Comparison of ENCODE assay signal across 10 mouse cellular contexts in the genomic region with DNA sequence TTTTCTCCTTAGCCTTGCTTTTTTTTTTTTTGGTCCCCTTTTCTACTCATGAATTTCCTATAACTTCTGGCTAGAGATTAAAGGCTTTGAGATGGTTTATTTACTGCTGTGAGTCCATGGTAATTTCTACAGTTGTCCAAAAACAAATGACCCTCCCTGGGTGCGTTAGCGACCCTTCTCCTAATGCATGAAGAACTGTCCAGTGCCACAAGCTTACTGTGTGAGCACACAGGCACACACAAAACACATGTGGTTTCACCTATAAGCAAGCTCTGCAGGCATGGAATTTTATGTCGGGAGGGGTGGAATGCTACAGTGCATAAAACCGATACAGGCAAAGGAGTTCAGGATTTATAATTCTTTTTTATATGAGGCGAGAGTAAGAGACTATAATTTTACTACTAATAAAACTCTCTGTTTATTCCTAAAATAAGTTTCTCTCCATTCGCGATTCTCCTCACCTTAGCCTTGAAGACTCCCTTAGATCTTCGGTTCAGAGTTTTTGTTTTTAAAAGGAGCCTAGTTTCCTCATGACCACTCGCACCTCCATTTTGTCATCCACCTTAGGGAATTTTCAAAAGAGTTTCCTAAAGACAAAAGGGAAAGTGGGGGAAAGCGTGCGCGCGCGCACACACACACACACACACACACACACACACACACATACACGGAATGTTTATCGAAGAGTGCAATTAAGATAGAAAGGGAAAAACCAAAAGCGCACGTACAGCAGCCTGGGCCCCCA. TPM values are rescaled to one million over a fixed set of nuclear protein-coding genes. Genes with fewer than 3 reads are reported as not detected.
DNase-seq lines count a peak whose midpoint lies in the region; ATAC-seq and TF ChIP-seq lines count a peak whose summit lies in the region.
"Had no signal": no experiment of that assay in that cellular context is flagged by ENCODE, and none has a peak within 500 bp of the region (broad histone marks: within the 10 kb centered on the region; RNA-seq: fewer than 3 reads in every experiment).

No protein-coding gene starts in this region.

- peak overlapping the region; percentile 36; the same call in 1 of the 2 replicates for H3K4me3 ChIP-seq in heart, adult 2 months
- H3K4me3 ChIP-seq in ES-E14 (ENCODE audit: insufficient read depth in 1 of 2, low read depth in 1 of 2, low read length in 2 of 2, poor library complexity in 1 of 2, severe bottlenecking in 1 of 2): peak overlapping the region; percentile 26 to 56
- peak overlapping the region; percentile 29 for H3K4me3 ChIP-seq in hindbrain, embryonic 12.5 days
- peak overlapping the region; percentile 33 for H3K4me3 ChIP-seq in liver, postnatal 0 days (ENCODE audit: low read depth, low read length)

- TF ChIP-seq POLR2A in heart, adult 2 months (IDR thresholded peaks at IDR 0.05; ENCODE audit: insufficient read depth, low read depth, low read length): no peak

- H3K36me3 ChIP-seq in heart, adult 2 months (ENCODE audit: control insufficient read depth, insufficient read depth, low read length): no peaks in the 10 kb centered on the region
- no peaks in the 10 kb centered on the region for H3K36me3 ChIP-seq in ES-E14 (ENCODE audit: control insufficient read depth, insufficient read depth, low read length, poor library complexity, severe bottlenecking)
- no peaks in the 10 kb centered on the region for H3K36me3 ChIP-seq in hindbrain, embryonic 12.5 days
- no peaks in the 10 kb centered on the region for H3K36me3 ChIP-seq in liver, postnatal 0 days (replicated peaks; ENCODE audit: insufficient read depth, low read length)

- 10% methylated on average over 18 of the region's 18 CpGs for WGBS in heart, adult 2 months
- WGBS in hindbrain, embryonic 12.5 days: 3% methylated on average over 18 of the region's 18 CpGs
- WGBS in liver, postnatal 0 days (ENCODE audit: insufficient replicate concordance): 4% methylated on average over 18 of the region's 18 CpGs

- ATAC-seq in hindbrain, embryonic 12.5 days (ENCODE audit: low FRiP score): no peak
- ATAC-seq in liver, postnatal 0 days: no peak

- intact Hi-C loops in heart, adult 2 months (cut with DNase I): loop anchor here (2.0 kb wide), 1 partner anchor 14 kb away; no protein-coding TSS in a partner anchor
- intact Hi-C loops in heart, postnatal 10 days (cut with DNase I): no loop called here

- H3K9ac ChIP-seq in heart, adult 2 months (ENCODE audit: low read depth, low read length): no peak overlapping the region
- no peak overlapping the region; the same call in 1 of the 2 replicates for H3K9ac ChIP-seq in ES-E14 (ENCODE audit: insufficient read depth, low read depth, low read length, poor library complexity, severe bottlenecking)
- H3K9ac ChIP-seq in hindbrain, embryonic 12.5 days: no peak overlapping the region
- no peak overlapping the region for H3K9ac ChIP-seq in liver, postnatal 0 days (replicated peaks)

- in situ Hi-C loops in ES-E14 (cut with MboI; ENCODE audit: low sequenced_read_pairs in 2 of 2, unreplicated experiment in 2 of 2): no loop called here

- H3K27me3 ChIP-seq in heart, adult 2 months (ENCODE audit: control insufficient read depth, insufficient read depth, low read length): peaks cover 16% of the 10 kb centered on the region
- peaks cover 97% of the 10 kb centered on the region for H3K27me3 ChIP-seq in hindbrain, embryonic 12.5 days
- H3K27me3 ChIP-seq in liver, postnatal 0 days (ENCODE audit: insufficient read depth, low read length): peaks cover 75% of the 10 kb centered on the region

- H3K4me2 ChIP-seq in hindbrain, embryonic 12.5 days (replicated peaks): peak overlapping the region; percentile 48
- peak overlapping the region; percentile 60 for H3K4me2 ChIP-seq in liver, postnatal 0 days (ENCODE audit: low read depth, low read length)

- no peak overlapping the region for H3K27ac ChIP-seq in heart, adult 2 months
- no peak overlapping the region for H3K27ac ChIP-seq in ES-E14 (ENCODE audit: insufficient read depth, low read depth, low read length, poor library complexity, severe bottlenecking)
- no peak overlapping the region for H3K27ac ChIP-seq in hindbrain, embryonic 12.5 days
- no peak overlapping the region for H3K27ac ChIP-seq in liver, postnatal 0 days (ENCODE audit: low read depth)

- no peaks in the 10 kb centered on the region for H3K79me2 ChIP-seq in heart, adult 2 months (replicated peaks; ENCODE audit: control insufficient read depth, insufficient read depth, low read length)

- no peak for DNase-seq in heart, adult 2 months
- DNase-seq in heart, postnatal 10 days: no peak
- no peak for DNase-seq in ES-E14 (ENCODE audit: low read depth, low spot score)
- DNase-seq in liver, postnatal 0 days: no peak
- DNase-seq in urinary bladder, postnatal 25 days (ENCODE audit: low spot score): no peak
- DNase-seq in spleen, adult 12 weeks (ENCODE audit: low spot score): no peak
- DNase-seq in natural killer cell, adult 2 months (ENCODE audit: low spot score in 2 of 2): no peak
- DNase-seq: lung, postnatal 10 days had no signal

- no peaks in the 10 kb centered on the region for H3K4me1 ChIP-seq in heart, adult 2 months (ENCODE audit: control insufficient read depth, insufficient read depth, low read length)
- H3K4me1 ChIP-seq in ES-E14 (ENCODE audit: control insufficient read depth in 2 of 2, insufficient read depth in 2 of 2, low read length in 2 of 2, poor library complexity in 1 of 2): no peaks in the 10 kb centered on the region
- peaks cover 10% of the 10 kb centered on the region for H3K4me1 ChIP-seq in hindbrain, embryonic 12.5 days
- H3K4me1 ChIP-seq in liver, postnatal 0 days (ENCODE audit: insufficient read depth): peaks cover 2% of the 10 kb centered on the region; the same call in 1 of the 2 replicates

- TF ChIP-seq EP300 in heart, adult 2 months (IDR thresholded peaks at IDR 0.05; ENCODE audit: insufficient read depth, low read depth, low read length): no peak
- no peak for TF ChIP-seq EP300 in liver, postnatal 0 days (IDR thresholded peaks at IDR 0.05; ENCODE audit: low read depth)

- H3K9me3 ChIP-seq in ES-E14 (ENCODE audit: control insufficient read depth, insufficient read depth, low read depth, low read length): no peaks in the 10 kb centered on the region
- H3K9me3 ChIP-seq in hindbrain, embryonic 12.5 days (replicated peaks): no peaks in the 10 kb centered on the region
- H3K9me3 ChIP-seq in liver, postnatal 0 days (ENCODE audit: low read length): no peaks in the 10 kb centered on the region

- TF ChIP-seq CTCF in heart, adult 2 months (IDR thresholded peaks at IDR 0.05): no peak
- no peak for TF ChIP-seq CTCF in liver, postnatal 0 days (IDR thresholded peaks at IDR 0.05; ENCODE audit: low read depth)

TF ChIP-seq in ES-E14, 5 proteins besides CTCF, POLR2A, EP300 and RAD21:
- TF ChIP-seq MAFK (IDR thresholded peaks at IDR 0.05; ENCODE audit: insufficient read depth, low read depth, low read length) (no peak), ZNF384 (IDR thresholded peaks at IDR 0.05; ENCODE audit: low read depth, low read length) (no peak), ZC3H11A (IDR thresholded peaks at IDR 0.05; ENCODE audit: borderline replicate concordance, low read depth, low read length) (no peak), HCFC1 (IDR thresholded peaks at IDR 0.05; ENCODE audit: borderline replicate concordance, insufficient read depth, low read length) (no peak), CHD2 (IDR thresholded peaks at IDR 0.05; ENCODE audit: low read depth, low read length) (no peak)

RNA-seq across cellular contexts. Expression of a gene that starts 12.5 kb away (rescaled TPM):
- total RNA-seq in heart, adult 2 months (2021): not detected
- polyA plus RNA-seq in heart, adult 2 months (2012; rRNA removed): not detected in 2 replicates
- total RNA-seq in heart, postnatal 10 days (2021): under 1 TPM in 1 of 2 experiments, not detected in 1; 0.12 TPM
- 0.21 and 0.85 TPM in 2 replicates for total RNA-seq in ES-E14 (2012; rRNA removed)
- polyA plus RNA-seq in hindbrain, embryonic 12.5 days (2016; fragmentation: Nextera tagmentation; extraction: Ambion mirVana): 0.40 and 0.60 TPM in 2 replicates
- polyA plus RNA-seq in liver, postnatal 0 days (2015; fragmentation: Nextera tagmentation; extraction: Ambion mirVana): not detected in 2 replicates
- total RNA-seq: adrenal gland, postnatal 10 days had no signal

RNA-seq across cellular contexts. Expression of a gene that starts 27.4 kb away (rescaled TPM):
- not detected for total RNA-seq in heart, adult 2 months (2021)
- polyA plus RNA-seq in heart, adult 2 months (2012; rRNA removed): 0.12 TPM in 1 of 2 replicates, not detected in the other
- not detected for total RNA-seq in heart, postnatal 10 days (2021)
- total RNA-seq in ES-E14 (2012; rRNA removed): not detected in 2 replicates
- polyA plus RNA-seq in hindbrain, embryonic 12.5 days (2016; fragmentation: Nextera tagmentation; extraction: Ambion mirVana): not detected in 2 replicates
- polyA plus RNA-seq in liver, postnatal 0 days (2015; fragmentation: Nextera tagmentation; extraction: Ambion mirVana): not detected in 2 replicates
- total RNA-seq: adrenal gland, postnatal 10 days had no signal

RNA-seq across cellular contexts. Expression of a gene that starts 48.8 kb away (rescaled TPM):
- total RNA-seq in heart, adult 2 months (2021): not detected
- polyA plus RNA-seq in heart, adult 2 months (2012; rRNA removed): not detected in 2 replicates
- total RNA-seq in heart, postnatal 10 days (2021): not detected
- not detected in 2 replicates for total RNA-seq in ES-E14 (2012; rRNA removed)
- polyA plus RNA-seq in hindbrain, embryonic 12.5 days (2016; fragmentation: Nextera tagmentation; extraction: Ambion mirVana): not detected in 2 replicates
- polyA plus RNA-seq in liver, postnatal 0 days (2015; fragmentation: Nextera tagmentation; extraction: Ambion mirVana): not detected in 2 replicates
- total RNA-seq: adrenal gland, postnatal 10 days had no signal

RNA-seq across cellular contexts. Expression of a gene that starts 49.2 kb away (rescaled TPM):
- 10 to 100 TPM; 19.9 to 21.2 TPM for total RNA-seq in heart, adult 2 months (2021)
- 35.1 and 46.6 TPM in 2 replicates for polyA plus RNA-seq in heart, adult 2 months (2012; rRNA removed)
- 10 to 100 TPM; 26.4 to 31.4 TPM for total RNA-seq in heart, postnatal 10 days (2021)
- total RNA-seq in ES-E14 (2012; rRNA removed): 48.9 and 65.4 TPM in 2 replicates
- 122 and 126 TPM in 2 replicates for polyA plus RNA-seq in hindbrain, embryonic 12.5 days (2016; fragmentation: Nextera tagmentation; extraction: Ambion mirVana)
- 6.6 and 7.0 TPM in 2 replicates for polyA plus RNA-seq in liver, postnatal 0 days (2015; fragmentation: Nextera tagmentation; extraction: Ambion mirVana)
